Mouse (Mus musculus) CH12.LX (cell line): ENCODE data around the gene Utp14b.

Experiments
- CTCF ChIP-seq, 2 experiments: IDR thresholded peaks in 1 of 2; conservative IDR thresholded peaks in 1 of 2; 2 replicates each; pipeline ENCODE4 v1.5.1; 2011 to 2012; ENCODE audit warnings: low read depth in 2 of 2, low read length in 2 of 2, improper control_type of control experiment in 1 of 2, inconsistent platforms in 1 of 2, mild to moderate bottlenecking in 1 of 2, moderate library complexity in 1 of 2
- ELF1 ChIP-seq: IDR thresholded peaks from 2 replicates; pipeline ENCODE4 v1.6.1; 2014; ENCODE audit warnings: low read depth, mild to moderate bottlenecking, inconsistent platforms, low read length, improper control_type of control experiment
- MAX ChIP-seq: IDR thresholded peaks from 2 replicates; pipeline ENCODE4 v1.6.1; 2011; ENCODE audit warnings: low read length, improper control_type of control experiment
- POLR2A ChIP-seq: IDR thresholded peaks from 2 replicates; pipeline ENCODE4 v1.6.1; 2011; ENCODE audit warnings: low read depth, mild to moderate bottlenecking, improper control_type of control experiment, low read length
- ZKSCAN1 ChIP-seq: IDR thresholded peaks from 2 replicates; pipeline ENCODE4 v1.6.1; 2012; ENCODE audit warnings: low read depth, inconsistent platforms, low read length, improper control_type of control experiment, borderline replicate concordance

- TF ChIP-seq MAX = no peak
- TF ChIP-seq POLR2A = no peak
- no peak for TF ChIP-seq ZKSCAN1
- no peak for TF ChIP-seq CTCF (conservative IDR thresholded peaks at IDR 0.05 in 1 of 2, IDR thresholded peaks at IDR 0.05 in 1 of 2; ENCODE audit: low read depth in 2 of 2, low read length in 2 of 2)
- TF ChIP-seq ELF1 = no peak
Measured at GRCm38 (mm10) chr1:78665954-78666499, 8.2 kb downstream of the Utp14b start.
